Mouse (Mus musculus) neural tube, embryonic 10.5 days (tissue): ENCODE measurements around the gene Gpr27.

ENCODE experiments used
- DNase-seq: peaks from one replicate; pipeline ENCODE4 v3.0.0-alpha.2; 2017; ENCODE audit warnings: low spot score; ENCODE audit errors: extremely low spot score

Gpr27 gene

DNA sequence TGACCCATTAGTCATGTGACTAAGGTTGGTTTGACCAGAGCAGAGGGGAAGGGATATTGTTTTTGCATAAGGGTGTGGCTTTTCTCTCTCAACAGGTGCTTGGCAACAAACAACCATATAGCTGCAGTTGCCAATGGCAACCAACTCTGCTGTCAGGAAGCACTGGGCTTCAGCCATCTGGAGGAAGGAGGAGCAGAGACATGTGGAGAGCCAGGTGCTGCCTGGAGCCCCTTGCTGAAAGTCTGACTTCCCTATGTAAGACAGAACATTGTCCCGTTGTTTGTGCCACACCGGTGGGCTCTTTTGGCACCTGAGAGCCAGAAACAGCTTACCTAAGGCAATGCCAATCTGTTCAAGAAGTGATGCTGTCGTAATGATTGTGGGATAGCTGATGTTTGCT is 50.4 kb downstream of the Gpr27 start:
- no peak for DNase-seq
